Mouse (Mus musculus): ENCODE measurements around the gene Erc1. TPM values are rescaled to one million over a fixed set of nuclear protein-coding genes. Genes with fewer than 3 reads are reported as not detected.
"Not testable (repeated sequence)": the region's sequence is repeated elsewhere in the genome, so short reads cannot be mapped to it uniquely, and the experiment has no call there.

Erc1 gene
- polyA plus RNA-seq, 1 experiment from 2014 or later, result 19.0 TPM

- no peak for ATAC-seq (ENCODE audit: insufficient read depth, low FRiP score, low read depth)
- Histone ChIP-seq H3K4me1 (no peaks in the 10 kb centered on the region), H3K4me3 (replicated peaks) (peak overlapping the region; percentile 72), H3K9me3 (no peaks in the 10 kb centered on the region), H3K4me2 (peak overlapping the region; percentile 81), H3K27ac (peak overlapping the region; percentile 97; the same call in 1 of the 2 replicates), H3K36me3 (no peaks in the 10 kb centered on the region), H3K27me3 (replicated peaks) (no peaks in the 10 kb centered on the region), H3K9ac (peak overlapping the region; percentile 86)
- 23% methylated on average over 11 of the region's 11 CpGs for WGBS
Measured at GRCm38 (mm10) chr6:119846751-119847517, 1.0 kb downstream of the Erc1 start.

GRCm38 (mm10) chr6:119829951-119830350 lies 18.0 kb downstream of the Erc1 start:
- Histone ChIP-seq H3K4me1 (no peaks in the 10 kb centered on the region), H3K4me3 (replicated peaks) (no peak overlapping the region), H3K4me2 (no peak overlapping the region), H3K27ac (no peak overlapping the region), H3K9me3 (no peaks in the 10 kb centered on the region), H3K36me3 (no peaks in the 10 kb centered on the region), H3K9ac (no peak overlapping the region), H3K27me3 (replicated peaks) (no peaks in the 10 kb centered on the region)
- ATAC-seq (ENCODE audit: insufficient read depth, low FRiP score, low read depth), result no peak
- WGBS, result 69% methylated on average over 5 of the region's 5 CpGs

- WGBS, result 98% methylated on average over 1 of the region's 1 CpGs
- Histone ChIP-seq H3K27me3 (replicated peaks) (no peaks in the 10 kb centered on the region), H3K4me2 (no peak overlapping the region), H3K9me3 (no peaks in the 10 kb centered on the region), H3K4me1 (no peaks in the 10 kb centered on the region), H3K27ac (no peak overlapping the region), H3K4me3 (replicated peaks) (no peak overlapping the region), H3K36me3 (peaks cover 8% of the 10 kb centered on the region), H3K9ac (no peak overlapping the region)
- ATAC-seq (ENCODE audit: insufficient read depth, low FRiP score, low read depth), result no peak
Measured at GRCm38 (mm10) chr6:119828165-119828564, 19.8 kb downstream of the Erc1 start.

GRCm38 (mm10) chr6:119826701-119827100 lies 21.3 kb downstream of the Erc1 start:
- Histone ChIP-seq H3K36me3 (peaks cover 8% of the 10 kb centered on the region), H3K4me2 (no peak overlapping the region), H3K4me1 (no peaks in the 10 kb centered on the region), H3K27ac (no peak overlapping the region), H3K4me3 (replicated peaks) (no peak overlapping the region), H3K9ac (no peak overlapping the region), H3K9me3 (no peaks in the 10 kb centered on the region), H3K27me3 (replicated peaks) (no peaks in the 10 kb centered on the region)
- ATAC-seq (ENCODE audit: insufficient read depth, low FRiP score, low read depth), result no peak
- 70% methylated on average over 4 of the region's 4 CpGs for WGBS

GRCm38 (mm10) chr6:119822216-119822615 lies 25.8 kb downstream of the Erc1 start:
- Histone ChIP-seq H3K9me3 (no peaks in the 10 kb centered on the region), H3K4me2 (no peak overlapping the region), H3K36me3 (peaks cover 8% of the 10 kb centered on the region), H3K4me1 (no peaks in the 10 kb centered on the region), H3K4me3 (replicated peaks) (no peak overlapping the region), H3K27me3 (replicated peaks) (no peaks in the 10 kb centered on the region), H3K9ac (no peak overlapping the region), H3K27ac (no peak overlapping the region)
- 77% methylated on average over 1 of the region's 1 CpGs for WGBS
- no peak for ATAC-seq (ENCODE audit: insufficient read depth, low FRiP score, low read depth)

- peaks cover 8% of the 10 kb centered on the region for H3K36me3 ChIP-seq
- H3K9me3 ChIP-seq, result no peaks in the 10 kb centered on the region
- ATAC-seq (ENCODE audit: insufficient read depth, low FRiP score, low read depth), result no peak
- WGBS, result 91% methylated on average over 1 of the region's 1 CpGs
- no peak overlapping the region for H3K27ac ChIP-seq
- H3K4me2 ChIP-seq, result no peak overlapping the region
- H3K9ac ChIP-seq, result no peak overlapping the region
- no peak overlapping the region for H3K4me3 ChIP-seq (replicated peaks)
- H3K4me1 ChIP-seq, result no peaks in the 10 kb centered on the region
- no peaks in the 10 kb centered on the region for H3K27me3 ChIP-seq (replicated peaks)
Measured at GRCm38 (mm10) chr6:119821158-119821557, 26.8 kb downstream of the Erc1 start.

- Histone ChIP-seq H3K9me3 (no peaks in the 10 kb centered on the region), H3K4me1 (no peaks in the 10 kb centered on the region), H3K9ac (no peak overlapping the region), H3K27me3 (replicated peaks) (no peaks in the 10 kb centered on the region), H3K27ac (no peak overlapping the region), H3K4me3 (replicated peaks) (no peak overlapping the region), H3K4me2 (no peak overlapping the region), H3K36me3 (peaks cover 4% of the 10 kb centered on the region)
- WGBS, result 92% methylated on average over 4 of the region's 4 CpGs
- ATAC-seq (ENCODE audit: insufficient read depth, low FRiP score, low read depth), result no peak
Measured at GRCm38 (mm10) chr6:119818541-119818940, 29.4 kb downstream of the Erc1 start.

GRCm38 (mm10) chr6:119815426-119815825 lies 32.5 kb downstream of the Erc1 start:
- Histone ChIP-seq H3K4me2 (no peak overlapping the region), H3K4me3 (replicated peaks) (no peak overlapping the region), H3K4me1 (no peaks in the 10 kb centered on the region), H3K9me3 (no peaks in the 10 kb centered on the region), H3K36me3 (no peaks in the 10 kb centered on the region), H3K27ac (no peak overlapping the region), H3K27me3 (replicated peaks) (no peaks in the 10 kb centered on the region), H3K9ac (no peak overlapping the region)
- 84% methylated on average over 4 of the region's 4 CpGs for WGBS
- ATAC-seq (ENCODE audit: insufficient read depth, low FRiP score, low read depth), result no peak

- H3K9ac ChIP-seq, result not testable (repeated sequence)
Measured at GRCm38 (mm10) chr6:119813055-119813454, 34.9 kb downstream of the Erc1 start.

GRCm38 (mm10) chr6:119808726-119809505 lies 39.1 kb downstream of the Erc1 start:
- no peak overlapping the region for H3K27ac ChIP-seq

More at GRCm38 (mm10) chr6:119813055-119813454, 34.9 kb downstream of the Erc1 start:
- not testable (repeated sequence) for H3K9me3 ChIP-seq; ATAC-seq (ENCODE audit: insufficient read depth, low FRiP score, low read depth); H3K36me3 ChIP-seq; H3K4me3 ChIP-seq (replicated peaks); H3K27me3 ChIP-seq (replicated peaks); H3K27ac ChIP-seq; H3K4me1 ChIP-seq; H3K4me2 ChIP-seq

GRCm38 (mm10) chr6:119803239-119803638 lies 44.7 kb downstream of the Erc1 start:
- H3K36me3 ChIP-seq, result no peaks in the 10 kb centered on the region
- H3K4me1 ChIP-seq, result no peaks in the 10 kb centered on the region
- H3K27me3 ChIP-seq (replicated peaks), result no peaks in the 10 kb centered on the region
- no peak overlapping the region for H3K4me3 ChIP-seq (replicated peaks)
- no peak for ATAC-seq (ENCODE audit: insufficient read depth, low FRiP score, low read depth)
- H3K27ac ChIP-seq, result no peak overlapping the region
- 90% methylated on average over 2 of the region's 2 CpGs for WGBS
- no peak overlapping the region for H3K4me2 ChIP-seq
- no peak overlapping the region for H3K9ac ChIP-seq
- H3K9me3 ChIP-seq, result no peaks in the 10 kb centered on the region

More at GRCm38 (mm10) chr6:119808726-119809505, 39.1 kb downstream of the Erc1 start:
- Histone ChIP-seq H3K4me3 (replicated peaks) (no peak overlapping the region), H3K4me2 (no peak overlapping the region), H3K36me3 (no peaks in the 10 kb centered on the region), H3K4me1 (no peaks in the 10 kb centered on the region), H3K9me3 (no peaks in the 10 kb centered on the region), H3K27me3 (replicated peaks) (no peaks in the 10 kb centered on the region), H3K9ac (no peak overlapping the region)
- ATAC-seq (ENCODE audit: insufficient read depth, low FRiP score, low read depth), result no peak
- whole genome bisulfite sequencing, result 80% methylated on average over 2 of the region's 2 CpGs

- no peak overlapping the region for H3K27ac ChIP-seq
- H3K9me3 ChIP-seq, result no peaks in the 10 kb centered on the region
- no peak overlapping the region for H3K4me2 ChIP-seq
- H3K36me3 ChIP-seq, result peaks cover 4% of the 10 kb centered on the region; the same call in 1 of the 2 replicates
- no peak overlapping the region for H3K4me3 ChIP-seq (replicated peaks)
- no peak for ATAC-seq (ENCODE audit: insufficient read depth, low FRiP score, low read depth)
- H3K27me3 ChIP-seq (replicated peaks), result no peaks in the 10 kb centered on the region
- no peaks in the 10 kb centered on the region for H3K4me1 ChIP-seq
- H3K9ac ChIP-seq, result no peak overlapping the region
- 92% methylated on average over 12 of the region's 12 CpGs for WGBS
Measured at GRCm38 (mm10) chr6:119796911-119797486, 51.0 kb downstream of the Erc1 start.
